Mouse (Mus musculus) forebrain, embryonic 11.5 days (tissue): ENCODE measurements around the gene Creb3. TPM values are rescaled to one million over a fixed set of nuclear protein-coding genes. Genes with fewer than 3 reads are reported as not detected.

Experiments used
- ATAC-seq: fragments of 200-750 bp; cut with Nextera tagmentation; replicated peaks from 2 replicates; pipeline ENCODE4 v1.8.0; 2017; ENCODE audit warnings: moderate TSS enrichment; ENCODE audit not compliant: low FRiP score
- DNase-seq: peaks from one replicate; pipeline ENCODE4 v3.0.0-alpha.2; 2017; ENCODE audit warnings: low spot score
- H3K27ac ChIP-seq: fragments of 300-500 bp; sonication (generic); 2 replicates; pipeline ENCODE4 v1.5.1; 2014; ENCODE audit warnings: low read depth, low read length
- H3K27me3 ChIP-seq: fragments of 300-500 bp; sonication (generic); 2 replicates; pipeline ENCODE4 v1.6.1; 2014; ENCODE audit warnings: mild to moderate bottlenecking, low read length, mixed read lengths; ENCODE audit not compliant: control insufficient read depth, insufficient read depth
- H3K36me3 ChIP-seq: fragments of 300-500 bp; sonication (generic); 2 replicates; pipeline ENCODE4 v1.6.1; 2014; ENCODE audit warnings: mild to moderate bottlenecking, low read length, moderate library complexity, mixed read lengths; ENCODE audit not compliant: control insufficient read depth, insufficient read depth
- H3K4me1 ChIP-seq: fragments of 300-500 bp; sonication (generic); replicated peaks from 2 replicates; pipeline ENCODE4 v1.6.1; 2014; ENCODE audit warnings: low read length, mixed read lengths; ENCODE audit not compliant: control insufficient read depth, insufficient read depth
- H3K4me2 ChIP-seq: fragments of 300-500 bp; sonication (generic); 2 replicates; pipeline ENCODE4 v1.6.1; 2014; ENCODE audit warnings: low read depth, mild to moderate bottlenecking, low read length, moderate library complexity, mixed read lengths; ENCODE audit not compliant: severe bottlenecking
- H3K4me3 ChIP-seq: fragments of 300-500 bp; sonication (generic); 2 replicates; pipeline ENCODE4 v1.5.1; 2014; ENCODE audit warnings: low read depth, low read length
- H3K9ac ChIP-seq: fragments of 300-500 bp; sonication (generic); 2 replicates; pipeline ENCODE4 v1.6.1; 2014; ENCODE audit warnings: low read length
- H3K9me3 ChIP-seq: fragments of 300-500 bp; sonication (generic); 2 replicates; pipeline ENCODE4 v1.6.1; 2016; ENCODE audit warnings: low read length, mixed read lengths; ENCODE audit not compliant: control insufficient read depth
- WGBS: fragments of 180-500 bp; shearing (Covaris S2); extraction: QIAGEN DNeasy Blood & Tissue Kit; methylation state at CpG from one replicate; pipeline ENCODE4 v1.1.7; 2014; 5-methylcytosine and 5-hydroxymethylcytosine counted together
- polyA plus RNA-seq: library from polyadenylated mRNA; unstranded; fragments of >200 nt; fragmentation: Nextera tagmentation; extraction: Ambion mirVana; gene quantifications from 2 replicates; pipeline ENCODE4 v1.2.1, GENCODE M21; 2014

Gene Creb3
- polyA plus RNA-seq, 1 experiment from 2014 or later: 42.8 TPM

DNA sequence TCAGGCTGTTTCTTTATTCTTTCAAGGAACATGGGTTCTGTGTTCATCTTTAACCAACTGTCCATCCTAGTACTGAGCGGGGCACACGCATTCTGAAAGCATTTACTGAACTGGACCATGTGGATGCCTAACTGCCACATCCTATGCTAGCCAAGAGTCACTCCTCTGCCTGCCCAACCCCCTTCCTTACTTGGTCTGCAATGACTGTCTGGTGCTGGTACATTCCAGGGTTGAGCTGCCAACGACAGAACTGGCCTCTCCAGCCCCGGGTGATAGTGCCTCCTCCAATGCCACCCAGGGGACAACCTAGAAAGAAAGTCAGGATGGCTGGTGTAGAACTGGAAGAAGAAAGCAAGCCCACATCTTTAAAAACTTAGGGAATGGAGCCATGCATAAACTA, 11.4 kb downstream of the Creb3 start:
- no peak overlapping the region for H3K9ac ChIP-seq
- H3K4me3 ChIP-seq: no peak overlapping the region
- H3K9me3 ChIP-seq: no peaks in the 10 kb centered on the region
- H3K27ac ChIP-seq: no peak overlapping the region
- H3K4me2 ChIP-seq: no peak overlapping the region
- no peak for ATAC-seq
- peaks cover 4% of the 10 kb centered on the region for H3K36me3 ChIP-seq
- WGBS: 93% methylated on average over 4 of the region's 4 CpGs
- DNase-seq: no peak
- H3K27me3 ChIP-seq: no peaks in the 10 kb centered on the region
- peaks cover 15% of the 10 kb centered on the region; the same call in 1 of the 2 replicates for H3K4me1 ChIP-seq

DNA sequence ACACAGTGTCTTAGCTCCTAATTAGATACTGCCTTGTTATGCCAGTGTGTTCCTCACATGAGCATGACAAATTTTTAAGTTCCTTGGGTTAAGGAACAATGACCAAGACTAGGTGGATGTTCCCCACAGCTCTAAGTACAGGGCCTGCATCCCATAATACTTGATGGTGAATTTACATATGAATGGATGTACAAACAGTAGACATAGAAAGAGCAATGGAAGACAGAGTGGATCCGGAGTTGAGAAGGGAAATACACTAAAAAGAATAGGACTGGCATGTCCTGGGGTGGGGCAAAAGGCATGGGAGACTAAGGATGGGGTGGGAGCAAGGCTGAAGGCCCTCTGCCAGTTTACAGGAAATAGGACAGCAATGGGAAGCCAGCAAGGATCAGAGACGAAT, 13.2 kb downstream of the Creb3 start:
- Histone ChIP-seq H3K27ac (no peak overlapping the region), H3K9me3 (no peaks in the 10 kb centered on the region), H3K4me2 (0 out of 2 replicates have a peak overlapping the region, but pooled peaks have one; percentile 12), H3K9ac (no peak overlapping the region), H3K27me3 (no peaks in the 10 kb centered on the region), H3K4me1 (peaks cover 15% of the 10 kb centered on the region; the same call in 1 of the 2 replicates), H3K36me3 (no peaks in the 10 kb centered on the region; the same call in 1 of the 2 replicates), H3K4me3 (no peak overlapping the region)
- ATAC-seq (no peak), DNase-seq (no peak)
- 57% methylated on average over 2 of the region's 2 CpGs for WGBS

DNA sequence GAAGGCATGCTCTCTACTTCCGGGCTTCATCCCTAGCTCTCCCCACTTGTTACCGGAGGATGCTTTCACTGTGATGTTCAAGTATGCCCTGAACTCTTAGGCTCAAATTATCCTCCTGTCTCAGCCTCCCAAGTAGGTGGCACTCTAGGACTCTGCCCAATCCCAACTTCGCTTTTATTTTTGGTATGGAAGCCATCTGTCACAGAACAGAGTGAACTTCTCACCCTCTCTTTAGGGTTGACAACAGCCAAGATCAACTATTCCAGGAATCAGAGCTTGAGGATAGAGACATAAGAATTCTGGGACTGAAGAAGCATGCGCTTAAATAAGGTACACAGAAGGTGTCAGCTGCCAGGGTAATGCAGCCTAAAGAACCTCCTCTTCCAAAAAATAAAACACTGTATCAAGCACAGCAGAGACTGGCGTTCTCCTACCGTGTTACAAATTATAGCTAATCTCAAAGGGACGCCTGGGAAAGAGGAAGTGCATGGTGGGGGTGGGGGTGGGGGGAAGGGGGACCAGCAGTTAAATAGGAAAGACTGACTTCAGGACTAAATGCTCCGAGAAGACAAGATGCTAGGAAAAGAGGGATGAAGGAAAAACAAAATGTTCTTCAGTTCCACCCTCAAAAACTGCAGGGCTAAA, 15.2 kb downstream of the Creb3 start:
- H3K4me1 ChIP-seq: peaks cover 15% of the 10 kb centered on the region; the same call in 1 of the 2 replicates
- no peak overlapping the region for H3K27ac ChIP-seq
- peak overlapping the region; percentile 94 for H3K4me2 ChIP-seq
- no peaks in the 10 kb centered on the region; the same call in 1 of the 2 replicates for H3K36me3 ChIP-seq
- peak overlapping the region; percentile 90 for H3K9ac ChIP-seq
- no peak for ATAC-seq
- no peak for DNase-seq
- H3K4me3 ChIP-seq: peak overlapping the region; percentile 83
- H3K9me3 ChIP-seq: no peaks in the 10 kb centered on the region
- 58% methylated on average over 8 of the region's 8 CpGs for WGBS
- no peaks in the 10 kb centered on the region for H3K27me3 ChIP-seq

DNA sequence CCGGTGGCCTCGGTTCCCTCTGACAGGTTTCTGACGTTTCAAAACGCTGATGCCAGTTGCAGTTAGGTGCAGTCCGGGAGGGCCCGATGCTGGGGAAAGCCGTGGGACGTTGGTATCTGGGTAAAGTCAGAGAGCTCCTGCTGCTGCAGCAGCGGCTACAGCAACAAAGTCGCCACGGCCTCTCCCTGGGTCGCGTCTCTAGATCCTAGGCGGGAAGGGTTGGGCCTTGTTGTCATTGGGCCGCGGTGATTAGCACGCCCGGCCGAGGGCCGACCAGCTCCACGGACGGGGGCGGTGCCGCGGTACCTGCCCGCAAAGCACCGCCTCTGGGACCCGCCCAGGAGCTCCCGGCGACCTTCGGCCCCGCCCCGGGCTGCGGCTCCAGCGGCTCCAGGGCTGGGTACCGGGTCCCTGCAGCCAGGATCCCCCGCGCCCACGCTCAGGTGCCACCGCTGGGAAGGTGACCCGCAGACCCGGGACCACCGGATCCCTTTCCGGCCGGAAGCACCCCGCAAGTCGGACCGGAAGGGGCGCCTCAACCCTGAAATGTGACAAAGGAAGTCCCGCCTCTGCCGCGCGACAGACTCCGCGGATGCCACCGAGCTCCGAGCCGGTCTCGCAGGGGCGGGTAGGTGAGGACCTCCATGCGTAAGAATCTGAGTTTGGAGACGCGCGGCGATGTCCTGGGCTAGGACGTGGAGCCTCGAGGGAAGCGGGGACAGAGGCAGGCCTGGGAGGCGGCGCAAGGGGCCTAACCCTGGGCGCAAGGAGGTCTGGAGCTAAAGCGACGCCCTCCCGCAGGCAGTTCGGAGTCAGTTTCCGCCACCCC, 16.5 kb downstream of the Creb3 start, which contains the start of the genes Rgp1 and Gba2:
Gene Rgp1 (plus strand): TSS at position 340 of the 829 bp plus-strand sequence.
Gene Gba2 (minus strand): TSS at position 498 of the 829 bp plus-strand sequence.
- peaks cover 15% of the 10 kb centered on the region; the same call in 1 of the 2 replicates for H3K4me1 ChIP-seq
- DNase-seq: peak; percentile 89
- peaks cover 6% of the 10 kb centered on the region for H3K36me3 ChIP-seq
- H3K4me2 ChIP-seq: peak within 1 kb of the TSS; percentile 94
- peak; percentile 88 for ATAC-seq
- H3K4me3 ChIP-seq: peak within 1 kb of the TSS; percentile 83
- peak within 1 kb of the TSS; percentile 90 for H3K9ac ChIP-seq
- H3K27me3 ChIP-seq: no peaks in the 10 kb centered on the region
- under 1% methylated on average over 76 of the region's 76 CpGs for WGBS
- no peaks in the 10 kb centered on the region for H3K9me3 ChIP-seq
- H3K27ac ChIP-seq: peak within 1 kb of the TSS; percentile 46

DNA sequence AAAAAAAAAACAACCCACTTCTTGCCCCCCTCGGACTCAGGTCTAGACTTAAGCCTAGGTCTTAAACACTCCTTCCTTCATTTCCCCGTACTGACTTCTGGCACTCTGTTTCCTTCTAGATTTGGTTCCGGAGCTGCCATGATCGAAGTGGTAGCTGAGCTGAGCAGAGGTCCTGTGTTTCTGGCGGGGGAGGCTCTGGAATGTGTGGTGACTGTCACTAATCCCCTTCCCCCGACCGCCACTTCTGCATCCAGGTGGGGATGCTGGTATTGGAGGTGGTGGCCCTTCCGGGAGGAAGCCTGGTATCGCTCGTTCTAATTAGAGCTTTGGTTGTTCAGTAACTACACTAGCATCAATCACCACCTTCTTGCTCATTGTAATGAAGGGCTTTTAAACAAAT, 17.1 kb downstream of the Creb3 start:
- H3K4me1 ChIP-seq: peaks cover 15% of the 10 kb centered on the region; the same call in 1 of the 2 replicates
- H3K4me3 ChIP-seq: peak overlapping the region; percentile 83
- WGBS: 11% methylated on average over 10 of the region's 10 CpGs
- H3K36me3 ChIP-seq: peaks cover 7% of the 10 kb centered on the region
- peak overlapping the region; percentile 90 for H3K9ac ChIP-seq
- no peaks in the 10 kb centered on the region for H3K27me3 ChIP-seq
- no peak for ATAC-seq
- H3K9me3 ChIP-seq: no peaks in the 10 kb centered on the region
- no peak for DNase-seq
- no peak overlapping the region for H3K27ac ChIP-seq
- peak overlapping the region; percentile 94 for H3K4me2 ChIP-seq

DNA sequence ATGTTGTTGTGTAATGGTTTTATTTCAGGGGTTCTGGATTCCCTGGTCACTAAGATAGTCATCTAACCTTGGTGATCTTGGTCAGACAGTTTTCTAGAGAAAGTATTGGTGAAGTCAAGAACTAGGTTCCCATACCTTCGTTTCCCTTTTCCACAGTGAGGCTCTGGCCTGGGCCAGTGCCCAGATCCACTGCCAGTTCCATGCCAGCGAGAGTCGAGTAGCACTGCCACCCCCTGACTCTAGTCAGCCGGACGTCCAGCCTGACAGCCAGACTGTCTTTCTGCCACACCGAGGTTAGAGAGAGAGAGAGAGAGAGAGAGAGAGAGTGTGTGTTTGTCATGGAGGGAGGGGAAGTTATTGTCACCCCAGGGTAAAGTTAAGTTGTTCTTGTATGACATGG, 17.6 kb downstream of the Creb3 start:
- H3K4me2 ChIP-seq: peak overlapping the region; percentile 94
- H3K27me3 ChIP-seq: no peaks in the 10 kb centered on the region
- 79% methylated on average over 6 of the region's 6 CpGs for WGBS
- H3K9ac ChIP-seq: peak overlapping the region; percentile 90; the same call in 1 of the 2 replicates
- no peaks in the 10 kb centered on the region for H3K9me3 ChIP-seq
- ATAC-seq (no peak), DNase-seq (no peak)
- peak overlapping the region; percentile 83 for H3K4me3 ChIP-seq
- H3K36me3 ChIP-seq: peaks cover 7% of the 10 kb centered on the region
- no peak overlapping the region for H3K27ac ChIP-seq
- H3K4me1 ChIP-seq: peaks cover 15% of the 10 kb centered on the region; the same call in 1 of the 2 replicates

DNA sequence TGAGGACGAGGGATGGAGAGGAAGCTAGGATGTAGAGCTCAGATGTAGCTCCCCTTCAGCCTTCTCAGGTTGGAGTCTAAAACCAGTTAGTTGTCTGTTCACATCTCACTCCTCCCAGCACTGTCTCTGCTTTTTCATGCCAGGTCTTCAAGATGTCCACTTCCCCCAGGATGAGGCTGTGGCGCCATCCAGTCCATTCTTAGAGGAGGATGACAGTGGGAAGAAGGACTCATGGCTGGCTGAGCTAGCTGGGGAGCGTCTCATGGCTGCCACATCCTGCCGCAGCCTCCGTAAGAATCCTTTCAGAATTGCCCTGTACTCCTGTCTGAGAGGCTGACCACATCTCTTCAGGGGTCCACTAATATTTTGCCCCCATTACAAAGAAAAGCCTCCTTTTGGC, 18.6 kb downstream of the Creb3 start:
- Histone ChIP-seq H3K9me3 (no peaks in the 10 kb centered on the region), H3K27me3 (no peaks in the 10 kb centered on the region), H3K36me3 (peaks cover 7% of the 10 kb centered on the region), H3K4me3 (no peak overlapping the region), H3K27ac (no peak overlapping the region), H3K4me1 (peaks cover 12% of the 10 kb centered on the region; the same call in 1 of the 2 replicates), H3K4me2 (no peak overlapping the region), H3K9ac (no peak overlapping the region)
- 96% methylated on average over 5 of the region's 5 CpGs for WGBS
- no peak for ATAC-seq
- DNase-seq: no peak

DNA sequence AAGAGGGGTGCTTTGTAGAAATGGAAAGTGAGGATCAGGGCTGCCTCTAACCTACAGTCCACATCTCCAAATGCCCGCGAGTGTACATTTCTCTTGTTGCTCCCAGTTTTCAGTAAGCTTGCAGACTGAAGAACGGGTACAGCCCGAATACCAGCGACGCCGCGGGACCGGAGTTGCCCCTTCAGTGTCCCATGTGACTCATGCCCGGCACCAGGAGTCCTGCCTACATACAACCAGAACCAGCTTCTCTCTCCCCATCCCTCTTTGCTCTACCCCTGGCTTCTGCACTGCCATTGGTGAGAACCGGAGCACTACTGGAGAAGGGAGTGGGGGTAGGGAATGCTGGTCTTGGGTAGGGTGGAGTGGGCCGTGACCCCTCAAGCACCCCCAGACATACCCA, 19.2 kb downstream of the Creb3 start:
- Histone ChIP-seq H3K36me3 (peaks cover 7% of the 10 kb centered on the region), H3K27ac (no peak overlapping the region), H3K4me3 (no peak overlapping the region), H3K27me3 (no peaks in the 10 kb centered on the region), H3K9me3 (no peaks in the 10 kb centered on the region), H3K9ac (no peak overlapping the region), H3K4me1 (peaks cover 12% of the 10 kb centered on the region; the same call in 1 of the 2 replicates), H3K4me2 (no peak overlapping the region)
- DNase-seq (no peak), ATAC-seq (no peak)
- 95% methylated on average over 12 of the region's 12 CpGs for WGBS
